Mouse (Mus musculus) lung, postnatal 0 days (tissue): ENCODE data around the gene Nenf.

Source experiments
- CTCF ChIP-seq: IDR thresholded peaks from 2 replicates; pipeline ENCODE4 v1.5.1; 2016; ENCODE audit warnings: antibody characterized with exemption, mild to moderate bottlenecking
- EP300 ChIP-seq: IDR thresholded peaks from 2 replicates; pipeline ENCODE4 v1.6.1; 2016; ENCODE audit warnings: antibody characterized with exemption, mild to moderate bottlenecking, control low read depth

DNA sequence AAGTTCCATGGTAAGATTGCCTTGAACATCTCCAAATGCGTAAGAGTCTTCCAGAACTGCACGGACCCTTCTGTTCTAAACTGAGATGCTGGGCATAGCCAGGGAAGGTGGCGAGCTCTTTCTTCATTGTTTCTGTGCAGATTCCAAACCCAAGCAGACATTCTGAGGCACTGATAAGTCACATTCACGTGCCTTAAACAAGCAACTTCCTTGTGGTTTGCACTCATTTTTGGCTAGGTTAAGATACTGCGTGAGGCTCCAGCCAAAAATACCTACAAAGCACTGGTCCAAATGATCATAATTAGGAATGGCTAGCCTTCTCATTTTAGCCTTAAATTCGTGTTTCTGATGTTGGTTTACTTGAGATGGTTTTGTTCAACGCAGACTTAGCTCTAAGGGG, 41.5 kb upstream of the Nenf start:
- no peak for TF ChIP-seq CTCF
- no peak for TF ChIP-seq EP300
